Mouse (Mus musculus) forebrain, embryonic 12.5 days (tissue): Measurements from ENCODE around the gene Nav3. TPM values are rescaled to one million over a fixed set of nuclear protein-coding genes. Genes with fewer than 3 reads are reported as not detected.
"Not testable (repeated sequence)": the region's sequence is repeated elsewhere in the genome, so short reads cannot be mapped to it uniquely, and the experiment has no call there.

Source experiments
- ATAC-seq: fragments of 200-750 bp; cut with Nextera tagmentation; 2 replicates; pipeline ENCODE4 v1.8.0; 2017; ENCODE audit warnings: moderate TSS enrichment; ENCODE audit not compliant: low FRiP score
- H3K27ac ChIP-seq: fragments of 300-500 bp; sonication (generic); 2 replicates; pipeline ENCODE4 v1.5.1; 2016; ENCODE audit warnings: mild to moderate bottlenecking
- H3K27me3 ChIP-seq: fragments of 300-500 bp; sonication (generic); 2 replicates; pipeline ENCODE4 v1.6.1; 2016; ENCODE audit warnings: mild to moderate bottlenecking
- H3K36me3 ChIP-seq: fragments of 300-500 bp; sonication (generic); replicated peaks from 2 replicates; pipeline ENCODE4 v1.6.1; 2016; ENCODE audit warnings: mild to moderate bottlenecking
- H3K4me1 ChIP-seq: fragments of 300-500 bp; sonication (generic); 2 replicates; pipeline ENCODE4 v1.6.1; 2016
- H3K4me2 ChIP-seq: fragments of 300-500 bp; sonication (generic); 2 replicates; pipeline ENCODE4 v1.6.1; 2016; ENCODE audit warnings: mild to moderate bottlenecking, moderate library complexity
- H3K4me3 ChIP-seq: fragments of 300-500 bp; sonication (generic); replicated peaks from 2 replicates; pipeline ENCODE4 v1.5.1; 2016; ENCODE audit warnings: mild to moderate bottlenecking
- H3K9ac ChIP-seq: fragments of 300-500 bp; sonication (generic); 2 replicates; pipeline ENCODE4 v1.6.1; 2016; ENCODE audit warnings: mild to moderate bottlenecking
- H3K9me3 ChIP-seq: fragments of 300-500 bp; sonication (generic); 2 replicates; pipeline ENCODE4 v1.6.1; 2016
- WGBS: fragments of 180-500 bp; shearing (Covaris S2); methylation state at CpG from one replicate; pipeline ENCODE4 v1.1.7; 2016; 5-methylcytosine and 5-hydroxymethylcytosine counted together
- polyA plus RNA-seq: library from polyadenylated mRNA; unstranded; fragments of >200 nt; fragmentation: Nextera tagmentation; extraction: Ambion mirVana; gene quantifications from 2 replicates; pipeline ENCODE4 v1.2.1, GENCODE M21; 2016

Gene Nav3
- polyA plus RNA-seq, 1 experiment from 2014 or later = 10.7 TPM

DNA sequence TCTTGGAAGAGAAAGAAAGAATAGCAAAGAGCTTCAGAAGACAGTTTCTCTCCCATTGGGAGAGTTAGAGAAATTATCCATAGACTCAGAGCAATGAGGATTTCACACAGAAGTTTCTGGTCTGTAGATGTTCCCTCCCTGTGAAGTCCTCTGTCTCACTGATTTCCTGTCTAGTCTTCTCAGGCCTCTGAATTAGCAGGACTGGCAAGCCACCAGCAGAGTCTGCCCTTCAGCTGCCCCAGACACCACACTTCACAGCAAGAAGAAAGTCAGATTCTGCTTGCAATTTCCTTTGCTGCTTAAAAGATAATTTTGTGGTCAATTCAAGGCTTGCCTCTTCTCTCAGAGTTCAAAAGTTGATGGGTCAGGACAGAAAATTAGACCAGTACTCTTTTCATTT lies 361.6 kb downstream of the Nav3 start:
- Histone ChIP-seq H3K9me3 (no peaks in the 10 kb centered on the region), H3K4me1 (no peaks in the 10 kb centered on the region), H3K36me3 (no peaks in the 10 kb centered on the region), H3K27me3 (no peaks in the 10 kb centered on the region), H3K27ac (no peak overlapping the region), H3K9ac (no peak overlapping the region), H3K4me2 (no peak overlapping the region), H3K4me3 (no peak overlapping the region)
- no peak for ATAC-seq

DNA sequence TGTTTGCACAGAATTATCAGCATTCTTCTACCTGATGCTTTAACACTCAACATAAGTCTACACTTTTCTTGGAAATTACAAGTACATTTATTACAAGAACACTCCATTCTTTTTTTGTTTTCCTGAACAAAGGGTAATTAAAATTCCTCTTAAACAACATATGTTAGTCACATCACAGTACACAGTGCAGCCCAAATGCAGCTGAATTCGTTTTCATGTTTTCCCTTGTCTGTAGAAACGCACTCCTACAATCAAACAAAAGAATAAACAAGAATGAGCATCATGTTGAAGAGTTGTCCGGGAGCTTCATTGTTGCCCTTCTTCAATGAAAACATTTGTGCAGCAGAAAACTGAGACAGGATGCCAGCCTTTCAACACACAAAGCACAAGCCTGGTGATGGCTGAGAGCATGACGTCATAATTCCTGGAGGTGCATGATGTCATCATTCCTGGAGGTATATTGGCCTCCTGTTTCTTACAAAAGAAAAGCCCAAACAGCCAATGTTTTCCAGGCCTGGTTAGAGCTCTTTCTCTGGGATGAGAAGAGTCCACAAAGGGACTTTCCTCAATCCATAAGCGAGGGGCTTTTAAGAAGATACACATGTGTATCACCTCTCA lies 367.5 kb downstream of the Nav3 start:
- no peaks in the 10 kb centered on the region for H3K27me3 ChIP-seq
- no peak overlapping the region for H3K4me3 ChIP-seq
- H3K9ac ChIP-seq = no peak overlapping the region
- H3K4me1 ChIP-seq = no peaks in the 10 kb centered on the region
- ATAC-seq = peak; percentile 42; the same call in 1 of the 2 replicates
- 38% methylated on average over 5 of the region's 5 CpGs for WGBS
- H3K4me2 ChIP-seq = no peak overlapping the region
- no peaks in the 10 kb centered on the region for H3K36me3 ChIP-seq
- H3K9me3 ChIP-seq = no peaks in the 10 kb centered on the region
- no peak overlapping the region for H3K27ac ChIP-seq

DNA sequence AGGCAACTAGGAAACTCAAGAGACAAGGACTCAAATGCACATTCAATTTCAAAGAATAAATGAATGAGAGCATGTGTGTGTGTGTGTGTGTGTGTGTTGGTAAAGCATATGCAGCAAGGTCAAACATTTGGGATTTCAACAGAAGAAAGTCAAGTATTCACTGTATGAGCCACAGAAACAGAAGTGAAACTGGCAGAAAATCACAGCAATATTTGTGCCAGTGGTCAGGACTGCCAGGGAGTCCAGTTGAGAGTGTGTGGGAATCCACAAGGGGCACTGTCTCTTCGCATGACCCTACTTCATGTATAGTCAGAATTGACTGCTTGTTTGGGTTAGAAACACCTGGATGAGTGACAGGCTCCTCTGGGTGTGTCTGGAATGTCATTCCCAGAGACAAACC lies 370.1 kb downstream of the Nav3 start:
- WGBS = 73% methylated on average over 1 of the region's 1 CpGs
- Histone ChIP-seq H3K4me2 (no peak overlapping the region), H3K9me3 (no peaks in the 10 kb centered on the region), H3K9ac (no peak overlapping the region), H3K36me3 (no peaks in the 10 kb centered on the region), H3K27me3 (no peaks in the 10 kb centered on the region), H3K27ac (no peak overlapping the region), H3K4me3 (no peak overlapping the region), H3K4me1 (no peaks in the 10 kb centered on the region)
- ATAC-seq = no peak

DNA sequence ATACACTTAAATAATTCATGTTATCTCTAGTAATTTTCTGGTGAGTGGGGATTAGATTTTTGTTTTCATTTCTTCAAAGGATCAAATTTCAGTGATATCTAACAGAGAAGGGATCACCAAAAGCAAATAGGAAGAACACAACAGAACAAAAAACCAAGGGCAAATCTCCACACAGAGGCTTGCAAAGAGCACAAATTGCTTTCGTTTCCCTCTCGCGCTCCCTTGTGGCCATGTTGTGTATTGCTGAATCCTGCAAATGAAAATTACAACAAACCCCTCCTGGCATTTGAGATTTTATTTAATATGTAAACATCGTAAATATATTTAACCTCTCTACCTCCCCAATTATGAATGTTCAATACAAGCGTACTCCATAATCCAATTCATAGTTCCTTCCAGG lies 370.8 kb downstream of the Nav3 start:
- WGBS = 8% methylated on average over 5 of the region's 5 CpGs
- H3K4me1 ChIP-seq = no peaks in the 10 kb centered on the region
- no peak overlapping the region for H3K9ac ChIP-seq
- no peaks in the 10 kb centered on the region for H3K27me3 ChIP-seq
- H3K4me3 ChIP-seq = no peak overlapping the region
- H3K4me2 ChIP-seq = no peak overlapping the region
- H3K27ac ChIP-seq = no peak overlapping the region
- no peaks in the 10 kb centered on the region for H3K9me3 ChIP-seq
- H3K36me3 ChIP-seq = no peaks in the 10 kb centered on the region
- ATAC-seq = peak; percentile 66; the same call in 1 of the 2 replicates

GRCm38 (mm10) chr10:110076575-110076974 lies 379.4 kb downstream of the Nav3 start:
- H3K27me3 ChIP-seq = no peaks in the 10 kb centered on the region
- H3K4me3 ChIP-seq = no peak overlapping the region
- H3K9me3 ChIP-seq = no peaks in the 10 kb centered on the region
- no peak overlapping the region for H3K9ac ChIP-seq
- no peaks in the 10 kb centered on the region for H3K36me3 ChIP-seq
- H3K4me2 ChIP-seq = no peak overlapping the region
- 88% methylated on average over 5 of the region's 5 CpGs for WGBS
- H3K27ac ChIP-seq = no peak overlapping the region
- no peak for ATAC-seq
- no peaks in the 10 kb centered on the region for H3K4me1 ChIP-seq

DNA sequence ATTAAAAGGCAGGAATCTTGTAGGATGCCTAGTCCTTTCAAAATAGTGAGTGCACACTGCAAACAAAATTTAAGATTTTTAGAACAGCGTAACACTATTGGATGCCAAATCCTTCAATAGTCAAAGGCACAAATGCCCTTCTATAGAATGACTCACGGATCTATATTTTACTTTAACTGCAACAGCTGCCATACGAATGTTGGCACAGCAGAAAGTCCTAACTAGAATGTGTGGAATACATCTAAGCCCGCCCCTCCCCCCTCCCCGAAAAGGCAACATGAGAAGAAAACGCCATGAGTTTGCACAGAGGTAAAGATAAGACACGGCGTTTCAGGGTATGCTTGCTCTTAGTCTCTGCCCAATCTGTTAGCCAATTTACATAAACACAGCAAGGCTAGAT lies 383.6 kb downstream of the Nav3 start:
- no peaks in the 10 kb centered on the region for H3K4me1 ChIP-seq
- no peak for ATAC-seq
- H3K9me3 ChIP-seq = no peaks in the 10 kb centered on the region
- H3K9ac ChIP-seq = no peak overlapping the region
- no peak overlapping the region for H3K4me3 ChIP-seq
- no peak overlapping the region for H3K4me2 ChIP-seq
- no peaks in the 10 kb centered on the region for H3K36me3 ChIP-seq
- H3K27ac ChIP-seq = no peak overlapping the region
- 84% methylated on average over 8 of the region's 8 CpGs for WGBS
- no peaks in the 10 kb centered on the region for H3K27me3 ChIP-seq

DNA sequence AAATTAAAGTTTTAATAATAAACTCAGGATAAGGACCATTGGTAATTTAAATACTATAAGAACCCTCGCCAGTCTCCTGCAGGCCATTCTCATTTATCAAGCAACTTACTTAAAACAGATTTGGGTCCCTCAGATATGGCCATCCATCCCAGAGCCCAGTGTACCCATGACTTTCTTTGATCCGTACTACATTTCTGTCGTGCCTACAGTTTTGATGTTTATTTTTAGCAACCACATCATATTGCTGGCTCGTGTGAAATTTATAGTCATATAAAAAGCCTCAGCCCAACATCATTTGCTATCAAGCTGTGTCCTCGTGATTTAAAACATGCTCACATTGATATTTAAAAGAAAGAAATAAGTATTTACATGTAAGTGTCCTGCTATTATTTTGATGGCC lies 394.8 kb downstream of the Nav3 start:
- H3K27ac ChIP-seq = no peak overlapping the region
- ATAC-seq = no peak
- H3K9me3 ChIP-seq = no peaks in the 10 kb centered on the region
- H3K9ac ChIP-seq = no peak overlapping the region
- H3K4me2 ChIP-seq = no peak overlapping the region
- H3K4me3 ChIP-seq = no peak overlapping the region
- no peaks in the 10 kb centered on the region for H3K4me1 ChIP-seq
- no peaks in the 10 kb centered on the region for H3K36me3 ChIP-seq
- no peaks in the 10 kb centered on the region for H3K27me3 ChIP-seq
- WGBS = 90% methylated on average over 5 of the region's 5 CpGs

DNA sequence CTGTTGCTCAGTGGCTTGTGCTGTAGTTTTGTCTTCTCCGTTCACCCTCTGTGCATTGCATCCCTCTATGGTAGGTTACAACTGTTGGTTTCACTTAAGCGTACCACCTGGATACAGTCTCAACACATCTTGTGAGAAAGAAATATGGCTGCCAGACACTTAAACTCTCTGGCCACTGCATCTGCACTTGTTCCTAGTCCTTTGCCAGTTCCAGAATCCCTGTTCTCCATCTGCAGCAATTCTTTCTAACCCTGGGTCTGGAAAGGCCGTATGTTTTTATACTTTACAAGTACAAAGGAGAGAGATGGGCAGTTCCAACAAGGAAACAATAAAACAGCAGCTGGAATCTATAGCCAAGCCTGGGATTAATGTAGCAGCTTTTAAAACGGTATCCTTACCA lies 418.5 kb downstream of the Nav3 start:
- ATAC-seq = no peak
- Histone ChIP-seq H3K27me3 (no peaks in the 10 kb centered on the region), H3K9me3 (no peaks in the 10 kb centered on the region), H3K4me1 (no peaks in the 10 kb centered on the region), H3K4me3 (no peak overlapping the region), H3K36me3 (no peaks in the 10 kb centered on the region), H3K27ac (no peak overlapping the region), H3K9ac (no peak overlapping the region), H3K4me2 (no peak overlapping the region)
- 86% methylated on average over 4 of the region's 4 CpGs for WGBS

- no peaks in the 10 kb centered on the region for H3K36me3 ChIP-seq
- H3K9me3 ChIP-seq = no peaks in the 10 kb centered on the region
- H3K4me3 ChIP-seq = no peak overlapping the region
- H3K27me3 ChIP-seq = no peaks in the 10 kb centered on the region
- H3K9ac ChIP-seq = no peak overlapping the region
- no peak overlapping the region for H3K27ac ChIP-seq
- H3K4me2 ChIP-seq = no peak overlapping the region
- no peak for ATAC-seq
- no peaks in the 10 kb centered on the region for H3K4me1 ChIP-seq
- WGBS = 86% methylated on average over 7 of the region's 7 CpGs
Observed at GRCm38 (mm10) chr10:110034582-110035099, 421.4 kb downstream of the Nav3 start.

- H3K27me3 ChIP-seq, ATAC-seq, H3K27ac ChIP-seq, H3K9me3 ChIP-seq, H3K4me3 ChIP-seq, H3K4me2 ChIP-seq, H3K4me1 ChIP-seq, H3K9ac ChIP-seq, H3K36me3 ChIP-seq: not testable (repeated sequence)
- WGBS = 34% methylated on average over 2 of the region's 2 CpGs
Observed at GRCm38 (mm10) chr10:110024897-110025296, 431.1 kb downstream of the Nav3 start.

DNA sequence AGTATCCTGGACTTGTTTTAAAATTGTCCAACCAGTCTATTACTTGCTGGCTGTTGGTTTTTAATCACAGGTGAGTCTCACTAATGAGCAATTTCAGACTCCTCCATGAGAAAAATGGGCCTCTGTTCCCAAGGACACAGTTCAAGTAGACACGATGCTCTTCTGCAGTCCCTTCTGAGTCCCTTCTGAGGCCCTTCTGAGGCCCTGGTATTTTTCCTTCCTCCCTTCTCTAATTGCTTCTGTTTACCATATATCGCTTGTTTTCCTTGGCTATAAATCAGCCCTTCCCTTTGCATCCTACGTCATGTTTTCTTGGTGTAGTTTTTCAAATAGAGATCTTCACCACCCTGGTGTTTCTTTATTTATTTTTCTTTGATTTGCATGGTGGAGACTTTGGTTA lies 433.9 kb downstream of the Nav3 start:
- no peak overlapping the region for H3K4me3 ChIP-seq
- 92% methylated on average over 3 of the region's 3 CpGs for WGBS
- no peak overlapping the region for H3K4me2 ChIP-seq
- H3K9me3 ChIP-seq = 0 out of 2 replicates have a peak, but pooled peaks cover 3% of the 10 kb centered on the region
- no peaks in the 10 kb centered on the region for H3K36me3 ChIP-seq
- H3K27me3 ChIP-seq = no peaks in the 10 kb centered on the region
- no peak overlapping the region for H3K27ac ChIP-seq
- H3K9ac ChIP-seq = no peak overlapping the region
- no peaks in the 10 kb centered on the region for H3K4me1 ChIP-seq
- ATAC-seq = no peak

GRCm38 (mm10) chr10:110019266-110019866 lies 436.6 kb downstream of the Nav3 start:
- ATAC-seq = no peak
- Histone ChIP-seq H3K36me3 (no peaks in the 10 kb centered on the region), H3K9me3 (0 out of 2 replicates have a peak, but pooled peaks cover 3% of the 10 kb centered on the region), H3K4me2 (no peak overlapping the region), H3K9ac (no peak overlapping the region), H3K4me3 (no peak overlapping the region), H3K4me1 (no peaks in the 10 kb centered on the region), H3K27me3 (no peaks in the 10 kb centered on the region), H3K27ac (no peak overlapping the region)
- 67% methylated on average over 4 of the region's 4 CpGs for WGBS

- 83% methylated on average over 5 of the region's 5 CpGs for WGBS
- not testable (repeated sequence) for H3K4me2 ChIP-seq, H3K9ac ChIP-seq, H3K27ac ChIP-seq, H3K27me3 ChIP-seq, H3K4me1 ChIP-seq, H3K36me3 ChIP-seq, H3K9me3 ChIP-seq, H3K4me3 ChIP-seq, ATAC-seq
Observed at GRCm38 (mm10) chr10:110001328-110001727, 454.7 kb downstream of the Nav3 start.
